21 mouse cellular contexts compared by ENCODE assay signal in the genomic region with DNA sequence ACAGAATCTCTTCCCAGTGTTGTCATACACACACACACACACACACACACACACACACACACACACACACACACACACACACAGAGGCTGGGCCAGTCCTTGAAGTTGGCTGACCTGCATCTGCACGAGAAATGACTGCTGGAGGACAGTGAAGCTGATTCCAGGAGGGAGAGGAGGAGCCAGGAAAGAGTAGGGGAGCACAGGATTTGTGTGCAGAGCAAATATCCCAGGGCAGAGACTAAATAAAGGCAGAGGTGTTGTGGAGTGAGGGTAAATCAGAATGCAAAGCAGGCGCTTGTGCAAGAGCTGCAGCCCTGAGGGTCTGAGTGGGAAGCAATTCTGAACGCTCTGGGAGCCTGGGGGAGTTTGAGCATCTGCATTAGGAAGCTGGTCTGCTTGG. TPM values are rescaled to one million over a fixed set of nuclear protein-coding genes. Genes with fewer than 3 reads are reported as not detected.
"Had no signal": no experiment of that assay in that cellular context is flagged by ENCODE, and none has a peak within 500 bp of the region (broad histone marks: within the 10 kb centered on the region; RNA-seq: fewer than 3 reads in every experiment).

No protein-coding gene starts in this region.

- DNase-seq: kidney, postnatal 25 days; layer of hippocampus, adult 9-11 months; layer of hippocampus, postnatal 36 days; right cerebral cortex, adult 18-20 months; right cerebral cortex, postnatal 25 days; thymus, postnatal 4 days had no signal

- H3K4me2 ChIP-seq: limb, embryonic 15.5 days; lung, embryonic 15.5 days; midbrain, embryonic 12.5 days; neural tube, embryonic 15.5 days had no signal

- H3K36me3 ChIP-seq: limb, embryonic 15.5 days; lung, embryonic 15.5 days; midbrain, embryonic 12.5 days; neural tube, embryonic 15.5 days had no signal

- H3K4me1 ChIP-seq: midbrain, embryonic 12.5 days had no signal

- H3K9ac ChIP-seq: limb, embryonic 15.5 days; lung, embryonic 15.5 days; midbrain, embryonic 12.5 days; neural tube, embryonic 15.5 days had no signal

- H3K27me3 ChIP-seq: lung, embryonic 15.5 days had no signal

- H3K4me3 ChIP-seq: limb, embryonic 15.5 days; lung, embryonic 15.5 days; midbrain, embryonic 12.5 days; myocyte; neural tube, embryonic 15.5 days had no signal

- H3K27ac ChIP-seq: limb, embryonic 15.5 days; lung, embryonic 15.5 days; midbrain, embryonic 12.5 days; neural tube, embryonic 15.5 days had no signal

- ATAC-seq: intestine, embryonic 16.5 days had no signal

- H3K9me3 ChIP-seq: limb, embryonic 15.5 days; lung, embryonic 15.5 days; midbrain, embryonic 12.5 days; neural tube, embryonic 15.5 days had no signal

RNA-seq across cellular contexts. Expression of gene Gm21970, which starts 31.4 kb away (rescaled TPM):
- total RNA-seq: layer of hippocampus, adult 18-20 months; layer of hippocampus, postnatal 36 days; left cerebral cortex, adult 8-10 months; left cerebral cortex, postnatal 25 days had no signal
- polyA plus RNA-seq: intestine, embryonic 16.5 days; kidney, adult 2 months; kidney, embryonic 16.5 days; limb, embryonic 11.5 days; limb, embryonic 15.5 days; lung, embryonic 15.5 days; midbrain, embryonic 12.5 days; myocyte; neural tube, embryonic 11.5 days; neural tube, embryonic 15.5 days; small intestine, adult 2 months; stomach, embryonic 16.5 days had no signal
